Comparison of ENCODE assay signal across 10 mouse cellular contexts in the genomic region with DNA sequence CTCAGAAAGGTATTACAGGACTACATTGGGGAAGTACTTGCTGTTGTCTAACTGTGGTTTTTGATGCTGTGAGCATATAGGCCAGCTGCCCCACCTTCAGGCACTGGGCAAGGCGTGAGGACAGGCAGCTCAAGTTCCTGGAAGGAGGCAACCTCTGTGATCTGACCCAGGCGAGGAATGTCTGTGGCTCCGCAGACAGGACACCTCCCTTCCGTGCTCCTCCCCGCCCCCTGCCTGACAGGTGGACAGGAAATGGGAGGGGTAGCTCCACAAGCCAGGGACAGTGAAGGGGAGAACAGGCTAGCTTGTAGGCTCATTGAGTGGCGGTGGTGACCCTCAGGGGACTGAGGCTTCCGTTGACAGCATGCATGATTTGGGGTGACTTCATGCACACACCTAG. TPM values are rescaled to one million over a fixed set of nuclear protein-coding genes. Genes with fewer than 3 reads are reported as not detected.
A peak's percentile ranks its signal among the peaks of the same experiment; 100 is the strongest.
DNase-seq lines count a peak whose midpoint lies in the region; ATAC-seq and TF ChIP-seq lines count a peak whose summit lies in the region.
"Had no signal": no experiment of that assay in that cellular context is flagged by ENCODE, and none has a peak within 500 bp of the region (broad histone marks: within the 10 kb centered on the region; RNA-seq: fewer than 3 reads in every experiment).

No protein-coding gene starts in this region.

- 67% methylated on average over 7 of the region's 7 CpGs for WGBS in midbrain, embryonic 10.5 days
- 72% methylated on average over 7 of the region's 7 CpGs for WGBS in midbrain, embryonic 16.5 days
- 25% methylated on average over 7 of the region's 7 CpGs for WGBS in embryonic facial prominence, embryonic 13.5 days
- WGBS in limb, embryonic 13.5 days, result 23% methylated on average over 7 of the region's 7 CpGs

- H3K27ac ChIP-seq in midbrain, embryonic 10.5 days (replicated peaks), result peak overlapping the region; percentile 69
- H3K27ac ChIP-seq in midbrain, embryonic 16.5 days (ENCODE audit: low read length), result no peak overlapping the region
- H3K27ac ChIP-seq in embryonic facial prominence, embryonic 13.5 days, result no peak overlapping the region
- H3K27ac ChIP-seq in limb, embryonic 13.5 days, result no peak overlapping the region
- no peak overlapping the region for H3K27ac ChIP-seq in left cerebral cortex, adult 2 months
- H3K27ac ChIP-seq: hindbrain, embryonic 15.5 days; lung, embryonic 15.5 days had no signal

- no peaks in the 10 kb centered on the region for H3K9me3 ChIP-seq in midbrain, embryonic 10.5 days (replicated peaks)
- no peaks in the 10 kb centered on the region for H3K9me3 ChIP-seq in midbrain, embryonic 16.5 days (replicated peaks; ENCODE audit: control insufficient read depth, low read length, poor library complexity, severe bottlenecking)
- no peaks in the 10 kb centered on the region for H3K9me3 ChIP-seq in embryonic facial prominence, embryonic 13.5 days
- no peaks in the 10 kb centered on the region for H3K9me3 ChIP-seq in limb, embryonic 13.5 days
- H3K9me3 ChIP-seq: hindbrain, embryonic 15.5 days; lung, embryonic 15.5 days had no signal

- H3K4me1 ChIP-seq in midbrain, embryonic 10.5 days, result peaks cover 82% of the 10 kb centered on the region
- H3K4me1 ChIP-seq in midbrain, embryonic 16.5 days (ENCODE audit: control insufficient read depth, insufficient read depth, low read length), result peaks cover 7% of the 10 kb centered on the region; the same call in 1 of the 2 replicates
- H3K4me1 ChIP-seq in embryonic facial prominence, embryonic 13.5 days, result peaks cover 61% of the 10 kb centered on the region
- H3K4me1 ChIP-seq in limb, embryonic 13.5 days, result peaks cover 63% of the 10 kb centered on the region

- H3K4me3 ChIP-seq in midbrain, embryonic 10.5 days, result no peak overlapping the region
- no peak overlapping the region for H3K4me3 ChIP-seq in midbrain, embryonic 16.5 days (ENCODE audit: low read depth, low read length)
- H3K4me3 ChIP-seq in embryonic facial prominence, embryonic 13.5 days, result no peak overlapping the region
- no peak overlapping the region for H3K4me3 ChIP-seq in limb, embryonic 13.5 days
- no peak overlapping the region for H3K4me3 ChIP-seq in left cerebral cortex, adult 2 months
- H3K4me3 ChIP-seq: hindbrain, embryonic 15.5 days; lung, embryonic 15.5 days had no signal

- peaks cover 11% of the 10 kb centered on the region for H3K27me3 ChIP-seq in midbrain, embryonic 10.5 days (ENCODE audit: low read depth, poor library complexity, severe bottlenecking)
- no peaks in the 10 kb centered on the region for H3K27me3 ChIP-seq in midbrain, embryonic 16.5 days (ENCODE audit: control insufficient read depth, insufficient read depth, low read depth, low read length)
- peaks cover 20% of the 10 kb centered on the region for H3K27me3 ChIP-seq in embryonic facial prominence, embryonic 13.5 days
- H3K27me3 ChIP-seq in limb, embryonic 13.5 days, result peaks cover 93% of the 10 kb centered on the region
- H3K27me3 ChIP-seq: hindbrain, embryonic 15.5 days; lung, embryonic 15.5 days had no signal

- intact Hi-C loops in left cerebral cortex, adult 2 months (cut with DNase I), result no loop called here

- H3K36me3 ChIP-seq in midbrain, embryonic 10.5 days, result peaks cover 98% of the 10 kb centered on the region
- H3K36me3 ChIP-seq in midbrain, embryonic 16.5 days (ENCODE audit: control insufficient read depth, insufficient read depth, low read length), result no peaks in the 10 kb centered on the region
- peaks cover 7% of the 10 kb centered on the region; the same call in 1 of the 2 replicates for H3K36me3 ChIP-seq in embryonic facial prominence, embryonic 13.5 days
- H3K36me3 ChIP-seq in limb, embryonic 13.5 days, result no peaks in the 10 kb centered on the region
- H3K36me3 ChIP-seq: hindbrain, embryonic 15.5 days; lung, embryonic 15.5 days had no signal

- no peak overlapping the region for H3K4me2 ChIP-seq in midbrain, embryonic 16.5 days (ENCODE audit: low read length)
- no peak overlapping the region for H3K4me2 ChIP-seq in embryonic facial prominence, embryonic 13.5 days
- no peak overlapping the region for H3K4me2 ChIP-seq in limb, embryonic 13.5 days (replicated peaks)
- H3K4me2 ChIP-seq: hindbrain, embryonic 15.5 days; lung, embryonic 15.5 days had no signal

- no peak overlapping the region for H3K9ac ChIP-seq in midbrain, embryonic 16.5 days (ENCODE audit: low read depth, low read length)
- 0 out of 2 replicates have a peak overlapping the region, but pooled peaks have one; percentile 49 for H3K9ac ChIP-seq in embryonic facial prominence, embryonic 13.5 days
- H3K9ac ChIP-seq in limb, embryonic 13.5 days, result peak overlapping the region; percentile 4; the same call in 1 of the 2 replicates
- H3K9ac ChIP-seq: hindbrain, embryonic 15.5 days; lung, embryonic 15.5 days had no signal

- no peak for ATAC-seq in midbrain, embryonic 16.5 days
- no peak for ATAC-seq in embryonic facial prominence, embryonic 13.5 days (ENCODE audit: insufficient number of reproducible peaks, insufficient read depth, low FRiP score, low TSS enrichment, low read depth)
- ATAC-seq in limb, embryonic 13.5 days (ENCODE audit: low FRiP score, low read depth), result no peak

- TF ChIP-seq CTCF in left cerebral cortex, adult 2 months (IDR thresholded peaks at IDR 0.05), result no peak

- DNase-seq in gastrocnemius, adult 18-20 months (ENCODE audit: low spot score), result peak; percentile 72
- no peak for DNase-seq in gastrocnemius, postnatal 4 days (ENCODE audit: low spot score in 2 of 2)
- DNase-seq in midbrain, embryonic 10.5 days (ENCODE audit: low spot score), result no peak
- no peak for DNase-seq in left cerebral cortex, adult 2 months (ENCODE audit: extremely low spot score in 1 of 2, low spot score in 2 of 2)
- DNase-seq in cerebellum, adult 11 months, result no peak

RNA-seq across cellular contexts. Expression of a gene that starts 24.4 kb away (rescaled TPM):
- total RNA-seq in gastrocnemius, adult 18-20 months (2021), result 10 to 100 TPM in 1 of 2 experiments, 1 to 10 TPM in 1; 8.6 to 15.3 TPM
- total RNA-seq in gastrocnemius, postnatal 4 days (2021), result 10 to 100 TPM; 29.0 to 37.6 TPM
- 23.2 and 31.4 TPM in 2 replicates for polyA plus RNA-seq in midbrain, embryonic 10.5 days (2016; fragmentation: Nextera tagmentation; extraction: Ambion mirVana)
- polyA plus RNA-seq in midbrain, embryonic 16.5 days (2015; fragmentation: Nextera tagmentation; extraction: Ambion mirVana), result 103 and 120 TPM in 2 replicates
- polyA plus RNA-seq in embryonic facial prominence, embryonic 13.5 days (2015; fragmentation: Nextera tagmentation; extraction: Ambion mirVana), result 19.4 and 23.2 TPM in 2 replicates
- 12.7 and 13.6 TPM in 2 replicates for polyA plus RNA-seq in limb, embryonic 13.5 days (2015; fragmentation: Nextera tagmentation; extraction: Ambion mirVana)
- 10 to 100 TPM; 58.0 to 63.3 TPM for total RNA-seq in left cerebral cortex, adult 2 months (2021)

RNA-seq across cellular contexts. Expression of a gene that starts 32.4 kb away (rescaled TPM):
- total RNA-seq in gastrocnemius, adult 18-20 months (2021), result 10 to 100 TPM; 14.4 to 47.1 TPM
- 10 to 100 TPM; 40.8 to 41.9 TPM for total RNA-seq in gastrocnemius, postnatal 4 days (2021)
- 27.1 and 35.8 TPM in 2 replicates for polyA plus RNA-seq in midbrain, embryonic 10.5 days (2016; fragmentation: Nextera tagmentation; extraction: Ambion mirVana)
- 28.1 and 28.3 TPM in 2 replicates for polyA plus RNA-seq in midbrain, embryonic 16.5 days (2015; fragmentation: Nextera tagmentation; extraction: Ambion mirVana)
- 11.2 and 16.3 TPM in 2 replicates for polyA plus RNA-seq in embryonic facial prominence, embryonic 13.5 days (2015; fragmentation: Nextera tagmentation; extraction: Ambion mirVana)
- polyA plus RNA-seq in limb, embryonic 13.5 days (2015; fragmentation: Nextera tagmentation; extraction: Ambion mirVana), result 5.1 and 5.5 TPM in 2 replicates
- total RNA-seq in left cerebral cortex, adult 2 months (2021), result 100 to 1,000 TPM; 120 to 127 TPM

RNA-seq across cellular contexts. Expression of a gene that starts 35.3 kb away (rescaled TPM):
- 10 to 100 TPM; 44.7 to 53.1 TPM for total RNA-seq in gastrocnemius, adult 18-20 months (2021)
- total RNA-seq in gastrocnemius, postnatal 4 days (2021), result 100 to 1,000 TPM in 1 of 2 experiments, 10 to 100 TPM in 1; 85.8 to 111 TPM
- polyA plus RNA-seq in midbrain, embryonic 10.5 days (2016; fragmentation: Nextera tagmentation; extraction: Ambion mirVana), result 69.0 TPM in 2 replicates
- polyA plus RNA-seq in midbrain, embryonic 16.5 days (2015; fragmentation: Nextera tagmentation; extraction: Ambion mirVana), result 31.5 and 36.3 TPM in 2 replicates
- polyA plus RNA-seq in embryonic facial prominence, embryonic 13.5 days (2015; fragmentation: Nextera tagmentation; extraction: Ambion mirVana), result 427 and 512 TPM in 2 replicates
- 405 and 439 TPM in 2 replicates for polyA plus RNA-seq in limb, embryonic 13.5 days (2015; fragmentation: Nextera tagmentation; extraction: Ambion mirVana)
- 10 to 100 TPM; 43.1 to 47.7 TPM for total RNA-seq in left cerebral cortex, adult 2 months (2021)

RNA-seq across cellular contexts. Expression of a gene that starts 48.8 kb away (rescaled TPM):
- 10 to 100 TPM; 46.9 to 48.3 TPM for total RNA-seq in gastrocnemius, adult 18-20 months (2021)
- 10 to 100 TPM; 36.8 to 40.5 TPM for total RNA-seq in gastrocnemius, postnatal 4 days (2021)
- polyA plus RNA-seq in midbrain, embryonic 10.5 days (2016; fragmentation: Nextera tagmentation; extraction: Ambion mirVana), result 86.4 and 91.5 TPM in 2 replicates
- polyA plus RNA-seq in midbrain, embryonic 16.5 days (2015; fragmentation: Nextera tagmentation; extraction: Ambion mirVana), result 52.3 and 52.4 TPM in 2 replicates
- polyA plus RNA-seq in embryonic facial prominence, embryonic 13.5 days (2015; fragmentation: Nextera tagmentation; extraction: Ambion mirVana), result 84.5 and 93.3 TPM in 2 replicates
- 74.9 and 76.6 TPM in 2 replicates for polyA plus RNA-seq in limb, embryonic 13.5 days (2015; fragmentation: Nextera tagmentation; extraction: Ambion mirVana)
- 10 to 100 TPM; 27.7 to 30.7 TPM for total RNA-seq in left cerebral cortex, adult 2 months (2021)

RNA-seq across cellular contexts. Expression of a gene that starts 58.4 kb away (rescaled TPM):
- 10 to 100 TPM; 42.5 to 45.3 TPM for total RNA-seq in gastrocnemius, adult 18-20 months (2021)
- 10 to 100 TPM; 49.8 to 52.9 TPM for total RNA-seq in gastrocnemius, postnatal 4 days (2021)
- 150 and 167 TPM in 2 replicates for polyA plus RNA-seq in midbrain, embryonic 10.5 days (2016; fragmentation: Nextera tagmentation; extraction: Ambion mirVana)
- polyA plus RNA-seq in midbrain, embryonic 16.5 days (2015; fragmentation: Nextera tagmentation; extraction: Ambion mirVana), result 295 and 313 TPM in 2 replicates
- 123 and 128 TPM in 2 replicates for polyA plus RNA-seq in embryonic facial prominence, embryonic 13.5 days (2015; fragmentation: Nextera tagmentation; extraction: Ambion mirVana)
- 104 and 106 TPM in 2 replicates for polyA plus RNA-seq in limb, embryonic 13.5 days (2015; fragmentation: Nextera tagmentation; extraction: Ambion mirVana)
- total RNA-seq in left cerebral cortex, adult 2 months (2021), result 100 to 1,000 TPM; 165 TPM
